Mouse (Mus musculus): ENCODE data around the gene Tsacc. TPM values are rescaled to one million over a fixed set of nuclear protein-coding genes. Genes with fewer than 3 reads are reported as not detected.

The Tsacc gene
- polyA plus RNA-seq (2017; shearing (Covaris generic)): 11.0 TPM

GRCm38 (mm10) chr3:88296561-88297318 lies at the start of gene Tsacc, which contains the start of gene Cct3:
Tsacc (minus strand) TSS chr3:88296999.
Cct3 (plus strand) TSS chr3:88297116.

GRCm38 (mm10) chr3:88336058-88337013 lies 39.5 kb upstream of the Tsacc start, which contains the start of the genes Tmem79 and Smg5:
Tmem79 (minus strand) TSS chr3:88336148.
Smg5 (plus strand) TSS chr3:88336260.

GRCm38 (mm10) chr3:88324951-88325405 lies 28.2 kb upstream of the Tsacc start, which contains the start of gene Glmp:
Glmp (plus strand) TSS chr3:88325023.

GRCm38 (mm10) chr3:88287110-88287509 lies 9.7 kb downstream of the Tsacc start, which contains the start of gene Gm38392:
Gm38392 (minus strand) TSS chr3:88287210.

GRCm38 (mm10) chr3:88254268-88254926 lies 42.4 kb downstream of the Tsacc start, which contains the start of gene Rhbg:
Rhbg (minus strand) TSS chr3:88254709.

Other genes with a start within 250 kb of the Tsacc start
- 102 TPM for gene Naxe, start 238.5 kb downstream of the Tsacc start, polyA plus RNA-seq (2017; shearing (Covaris generic))
- gene Ttc24, start 218.7 kb downstream of the Tsacc start, polyA plus RNA-seq (2017; shearing (Covaris generic)): not detected
- gene Iqgap3, start 215.0 kb downstream of the Tsacc start, polyA plus RNA-seq (2017; shearing (Covaris generic)): 0.97 TPM
- 27.2 TPM for gene Mef2d, start 154.6 kb downstream of the Tsacc start, polyA plus RNA-seq (2017; shearing (Covaris generic))
- not detected for gene Rhbg, start 42.3 kb downstream of the Tsacc start, polyA plus RNA-seq (2017; shearing (Covaris generic))
- not detected for gene Gm38392, start 9.8 kb downstream of the Tsacc start, polyA plus RNA-seq (2017; shearing (Covaris generic))
- 376 TPM for gene Cct3, start 117 bp upstream of the Tsacc start, polyA plus RNA-seq (2017; shearing (Covaris generic))
- 422 TPM for gene Glmp, start 28.0 kb upstream of the Tsacc start, polyA plus RNA-seq (2017; shearing (Covaris generic))
- gene Tmem79, start 39.1 kb upstream of the Tsacc start, polyA plus RNA-seq (2017; shearing (Covaris generic)): 1.4 TPM
- gene Smg5, start 39.3 kb upstream of the Tsacc start, polyA plus RNA-seq (2017; shearing (Covaris generic)): 53.1 TPM
- gene Paqr6, start 67.6 kb upstream of the Tsacc start, polyA plus RNA-seq (2017; shearing (Covaris generic)): not detected
- not detected for gene Bglap3, start 75.7 kb upstream of the Tsacc start, polyA plus RNA-seq (2017; shearing (Covaris generic))
- gene Bglap2, start 81.7 kb upstream of the Tsacc start, polyA plus RNA-seq (2017; shearing (Covaris generic)): not detected
- gene Bglap, start 87.5 kb upstream of the Tsacc start, polyA plus RNA-seq (2017; shearing (Covaris generic)): not detected
- gene Pmf1, start 113.3 kb upstream of the Tsacc start, polyA plus RNA-seq (2017; shearing (Covaris generic)): 34.7 TPM
- 21.2 TPM for gene Slc25a44, start 128.1 kb upstream of the Tsacc start, polyA plus RNA-seq (2017; shearing (Covaris generic))
- 33.9 TPM for gene Sema4a, start 164.2 kb upstream of the Tsacc start, polyA plus RNA-seq (2017; shearing (Covaris generic))
- 12.2 TPM for gene Lmna, start 213.0 kb upstream of the Tsacc start, polyA plus RNA-seq (2017; shearing (Covaris generic))
- 0.26 TPM for gene Mex3a, start 235.4 kb upstream of the Tsacc start, polyA plus RNA-seq (2017; shearing (Covaris generic))